Mouse (Mus musculus): Measurements from ENCODE around the gene Adgrf3. TPM values are rescaled to one million over a fixed set of nuclear protein-coding genes. Genes with fewer than 3 reads are reported as not detected.

Gene Adgrf3
- polyA plus RNA-seq, 1 experiment: not detected

DNA sequence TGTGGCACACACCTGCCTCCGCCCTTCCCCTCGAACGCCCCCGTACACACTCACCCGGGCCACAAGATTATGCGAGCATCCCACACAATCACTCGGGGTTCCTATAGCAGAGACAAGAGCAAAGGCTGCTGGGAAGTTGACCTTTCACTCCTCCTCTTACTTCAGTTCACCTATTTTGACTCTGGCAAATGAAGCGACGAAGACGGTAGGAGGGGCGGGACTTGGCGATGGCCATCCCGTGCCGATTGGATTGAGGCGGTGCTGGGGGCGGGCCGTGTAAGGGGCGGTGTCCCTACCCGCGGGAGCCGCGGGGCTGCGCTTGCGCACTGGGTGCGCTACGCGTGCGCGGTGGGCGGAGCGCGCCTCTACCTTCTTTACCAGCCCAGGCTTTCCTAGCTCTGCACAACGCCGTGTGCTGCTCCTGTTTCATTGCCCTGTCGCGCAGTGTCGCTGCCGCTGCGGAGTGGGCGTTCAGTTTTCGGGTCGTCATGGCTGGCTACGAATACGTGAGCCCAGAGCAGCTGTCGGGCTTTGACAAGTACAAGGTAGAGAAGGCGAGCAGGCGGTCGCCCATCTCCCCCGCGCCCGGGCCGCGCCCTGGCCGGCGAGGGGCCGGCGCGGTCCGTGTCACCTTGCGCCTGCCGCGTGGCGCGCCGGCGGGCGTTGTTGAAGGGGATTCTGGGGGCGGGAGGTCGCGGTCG lies 26.9 kb upstream of the Adgrf3 start, which contains the start of gene Selenoi:
Selenoi (plus strand) TSS at position 311 of the 701 bp plus-strand sequence.
- Histone ChIP-seq H3K79me2 (ENCODE audit: control insufficient read depth, insufficient read depth) (peaks cover 69% of the 10 kb centered on the region), H3K79me3 (ENCODE audit: low read depth) (peaks cover 51% of the 10 kb centered on the region), H3K27me3 (ENCODE audit: control insufficient read depth, insufficient read depth, insufficient read length) (no peaks in the 10 kb centered on the region), H3K4me3 (ENCODE audit: insufficient read depth, poor library complexity, severe bottlenecking) (peak within 1 kb of the TSS; percentile 76), H3K36me3 (ENCODE audit: control insufficient read depth, insufficient read depth) (no peaks in the 10 kb centered on the region), H3ac (ENCODE audit: control insufficient read depth, insufficient read length, low read depth) (peak within 1 kb of the TSS; percentile 61)
- TF ChIP-seq FOSL1 (IDR thresholded peaks at IDR 0.05; ENCODE audit: insufficient read depth, low read length, poor library complexity, severe bottlenecking) (no peak), MAX (IDR thresholded peaks at IDR 0.05) (peak; percentile 50)

DNA sequence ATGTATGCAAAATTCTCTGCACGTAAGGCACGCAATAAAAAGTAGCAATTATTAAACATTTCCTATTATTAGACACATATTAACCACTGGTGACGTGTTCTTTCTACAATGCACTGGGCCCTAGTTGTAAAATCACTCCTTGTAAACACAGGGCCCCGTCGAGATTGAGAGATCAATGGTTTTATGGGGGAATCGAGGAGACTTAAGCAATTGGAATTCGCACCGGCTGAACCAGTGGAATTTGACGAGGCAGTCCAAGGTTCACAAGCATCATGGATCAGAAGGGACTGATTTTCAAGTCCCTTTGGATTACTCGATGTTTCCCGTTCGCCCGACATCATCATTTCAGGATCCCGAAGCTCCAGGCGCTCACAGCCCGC lies 26.4 kb upstream of the Adgrf3 start:
- peak overlapping the region; percentile 43 for H3ac ChIP-seq (ENCODE audit: control insufficient read depth, insufficient read length, low read depth)
- peaks cover 63% of the 10 kb centered on the region for H3K79me2 ChIP-seq (ENCODE audit: control insufficient read depth, insufficient read depth)
- peaks cover 46% of the 10 kb centered on the region for H3K79me3 ChIP-seq (ENCODE audit: low read depth)
- peak overlapping the region; percentile 76 for H3K4me3 ChIP-seq (ENCODE audit: insufficient read depth, poor library complexity, severe bottlenecking)
- H3K27me3 ChIP-seq (ENCODE audit: control insufficient read depth, insufficient read depth, insufficient read length): no peaks in the 10 kb centered on the region
- TF ChIP-seq MAX (IDR thresholded peaks at IDR 0.05) (no peak), FOSL1 (IDR thresholded peaks at IDR 0.05; ENCODE audit: insufficient read depth, low read length, poor library complexity, severe bottlenecking) (no peak), MYOD1 (IDR thresholded peaks at IDR 0.05; ENCODE audit: control insufficient read depth, insufficient read length, low read depth) (no peak), CTCF (IDR thresholded peaks at IDR 0.05; ENCODE audit: control insufficient read depth, insufficient read depth, insufficient read length) (no peak), USF1 (IDR thresholded peaks at IDR 0.05; ENCODE audit: low read depth) (no peak), CEBPB (IDR thresholded peaks at IDR 0.05; ENCODE audit: low read depth) (no peak), MYOG (IDR thresholded peaks at IDR 0.05; ENCODE audit: control insufficient read depth, extremely low read depth, insufficient read length) (no peak)
- H3K36me3 ChIP-seq (ENCODE audit: control insufficient read depth, insufficient read depth): no peaks in the 10 kb centered on the region

DNA sequence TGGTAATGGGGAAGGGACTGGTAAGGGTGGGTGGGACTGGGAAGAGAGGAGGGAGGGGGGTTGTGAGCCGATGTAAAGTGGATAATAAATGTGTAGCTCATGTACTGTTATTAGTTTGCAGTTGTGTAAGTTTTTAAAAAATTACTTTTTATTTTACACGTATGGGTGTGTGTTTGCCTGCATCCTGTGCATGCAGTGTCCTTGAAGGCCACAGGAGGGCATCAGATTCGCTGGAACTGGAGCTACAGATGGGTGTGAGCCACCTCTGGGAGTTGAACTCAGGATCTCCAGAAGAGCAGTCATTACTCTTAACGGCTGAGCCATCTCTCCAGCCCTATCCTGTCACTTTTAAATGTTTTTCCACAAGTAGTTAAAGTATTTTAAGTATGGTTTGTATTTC lies 25.4 kb upstream of the Adgrf3 start:
- no peaks in the 10 kb centered on the region for H3K36me3 ChIP-seq (ENCODE audit: control insufficient read depth, insufficient read depth)
- H3K27me3 ChIP-seq (ENCODE audit: control insufficient read depth, insufficient read depth, insufficient read length): no peaks in the 10 kb centered on the region
- H3ac ChIP-seq (ENCODE audit: control insufficient read depth, insufficient read length, low read depth): no peak overlapping the region
- H3K4me3 ChIP-seq (ENCODE audit: insufficient read depth, poor library complexity, severe bottlenecking): no peak overlapping the region
- H3K79me2 ChIP-seq (ENCODE audit: control insufficient read depth, insufficient read depth): peaks cover 53% of the 10 kb centered on the region
- peaks cover 36% of the 10 kb centered on the region for H3K79me3 ChIP-seq (ENCODE audit: low read depth)
- TF ChIP-seq MYOG (IDR thresholded peaks at IDR 0.05; ENCODE audit: control insufficient read depth, extremely low read depth, insufficient read length) (no peak), MYOD1 (IDR thresholded peaks at IDR 0.05; ENCODE audit: control insufficient read depth, insufficient read length, low read depth) (no peak), CTCF (IDR thresholded peaks at IDR 0.05; ENCODE audit: control insufficient read depth, insufficient read depth, insufficient read length) (no peak), MAX (IDR thresholded peaks at IDR 0.05) (no peak), USF1 (IDR thresholded peaks at IDR 0.05; ENCODE audit: low read depth) (no peak), CEBPB (IDR thresholded peaks at IDR 0.05; ENCODE audit: low read depth) (no peak), FOSL1 (IDR thresholded peaks at IDR 0.05; ENCODE audit: insufficient read depth, low read length, poor library complexity, severe bottlenecking) (no peak)

DNA sequence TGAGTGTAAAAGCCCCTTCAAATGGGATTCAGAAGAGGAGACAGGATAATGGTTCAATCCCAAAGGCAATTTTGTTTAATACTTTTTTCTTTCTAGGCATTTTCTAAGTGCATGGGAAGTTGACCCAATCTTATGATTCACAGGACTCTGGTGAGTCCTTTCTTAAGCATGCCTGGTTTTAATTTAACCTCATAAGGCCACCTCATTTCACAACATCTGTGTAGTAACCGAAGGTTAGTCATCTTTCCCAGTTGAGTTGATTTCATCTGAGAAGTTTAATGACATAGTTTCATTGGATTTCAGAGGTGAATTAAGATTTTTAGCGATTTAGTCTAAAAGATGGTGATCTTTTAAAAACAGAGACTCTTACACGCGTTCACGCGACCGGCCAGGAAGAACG lies 17.2 kb upstream of the Adgrf3 start:
- Histone ChIP-seq H3K79me3 (ENCODE audit: low read depth) (no peaks in the 10 kb centered on the region), H3K79me2 (ENCODE audit: control insufficient read depth, insufficient read depth) (no peaks in the 10 kb centered on the region), H3K36me3 (ENCODE audit: control insufficient read depth, insufficient read depth) (no peaks in the 10 kb centered on the region), H3K27me3 (ENCODE audit: control insufficient read depth, insufficient read depth, insufficient read length) (peaks cover 4% of the 10 kb centered on the region), H3ac (ENCODE audit: control insufficient read depth, insufficient read length, low read depth) (no peak overlapping the region), H3K4me3 (ENCODE audit: insufficient read depth, poor library complexity, severe bottlenecking) (no peak overlapping the region)
- TF ChIP-seq MYOD1 (IDR thresholded peaks at IDR 0.05; ENCODE audit: control insufficient read depth, insufficient read length, low read depth) (no peak), CTCF (IDR thresholded peaks at IDR 0.05; ENCODE audit: control insufficient read depth, insufficient read depth, insufficient read length) (no peak), MAX (IDR thresholded peaks at IDR 0.05) (no peak), CEBPB (IDR thresholded peaks at IDR 0.05; ENCODE audit: low read depth) (no peak), USF1 (IDR thresholded peaks at IDR 0.05; ENCODE audit: low read depth) (no peak), MYOG (IDR thresholded peaks at IDR 0.05; ENCODE audit: control insufficient read depth, extremely low read depth, insufficient read length) (no peak)

DNA sequence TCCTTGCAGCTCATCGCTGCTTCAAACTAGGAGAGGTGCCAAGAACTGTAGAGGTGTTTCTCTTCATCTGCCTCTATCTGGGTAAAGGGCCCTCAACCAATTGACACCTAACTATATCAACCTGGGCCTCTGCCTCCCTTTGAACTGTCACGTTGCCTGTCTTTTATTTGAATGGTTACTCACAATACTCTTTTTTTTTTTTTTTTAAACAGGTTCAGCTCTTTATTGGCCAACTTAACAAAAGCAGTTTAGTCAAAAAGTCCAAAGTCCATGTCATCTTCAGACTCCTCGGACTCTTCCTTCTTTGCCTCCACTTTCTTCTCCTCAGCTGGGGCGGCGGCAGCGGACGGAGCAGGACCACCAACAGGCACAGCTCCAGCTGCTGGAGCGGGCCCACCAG lies 15.1 kb upstream of the Adgrf3 start:
- Histone ChIP-seq H3K4me3 (ENCODE audit: insufficient read depth, poor library complexity, severe bottlenecking) (no peak overlapping the region), H3K27me3 (ENCODE audit: control insufficient read depth, insufficient read depth, insufficient read length) (peaks cover 14% of the 10 kb centered on the region), H3K79me3 (ENCODE audit: low read depth) (no peaks in the 10 kb centered on the region), H3K79me2 (ENCODE audit: control insufficient read depth, insufficient read depth) (no peaks in the 10 kb centered on the region), H3ac (ENCODE audit: control insufficient read depth, insufficient read length, low read depth) (no peak overlapping the region), H3K36me3 (ENCODE audit: control insufficient read depth, insufficient read depth) (no peaks in the 10 kb centered on the region)
- no peak for TF ChIP-seq USF1 (IDR thresholded peaks at IDR 0.05; ENCODE audit: low read depth)
- TF ChIP-seq MAX (IDR thresholded peaks at IDR 0.05): no peak
- no peak for TF ChIP-seq MYOD1 (IDR thresholded peaks at IDR 0.05; ENCODE audit: control insufficient read depth, insufficient read length, low read depth)
- TF ChIP-seq CEBPB (IDR thresholded peaks at IDR 0.05; ENCODE audit: low read depth): no peak
- TF ChIP-seq CTCF (IDR thresholded peaks at IDR 0.05; ENCODE audit: control insufficient read depth, insufficient read depth, insufficient read length): no peak
- TF ChIP-seq FOSL1 (IDR thresholded peaks at IDR 0.05; ENCODE audit: insufficient read depth, low read length, poor library complexity, severe bottlenecking): no peak
- no peak for TF ChIP-seq MYOG (IDR thresholded peaks at IDR 0.05; ENCODE audit: control insufficient read depth, extremely low read depth, insufficient read length)

DNA sequence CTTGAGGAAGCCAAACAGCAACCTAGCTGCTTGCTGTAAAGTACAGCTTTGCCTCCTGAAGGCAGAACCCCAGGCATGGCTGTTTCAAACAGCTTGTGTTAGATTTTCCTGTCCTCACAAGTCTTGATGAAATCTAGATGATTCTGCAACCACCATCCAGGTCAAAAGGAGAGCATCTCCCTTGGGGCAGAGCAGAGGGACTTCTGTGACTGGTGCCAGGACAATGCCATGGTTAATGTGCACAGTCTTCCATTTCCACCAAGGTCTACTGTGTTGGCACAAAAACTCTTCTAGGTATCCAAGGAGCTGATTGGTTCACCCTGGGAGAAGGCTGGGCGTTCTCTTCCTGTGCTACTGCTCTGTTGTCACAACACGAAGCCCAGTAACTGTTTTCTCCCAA lies 14.2 kb upstream of the Adgrf3 start:
- H3K27me3 ChIP-seq (ENCODE audit: control insufficient read depth, insufficient read depth, insufficient read length): peaks cover 14% of the 10 kb centered on the region
- TF ChIP-seq CEBPB (IDR thresholded peaks at IDR 0.05; ENCODE audit: low read depth) (no peak), FOSL1 (IDR thresholded peaks at IDR 0.05; ENCODE audit: insufficient read depth, low read length, poor library complexity, severe bottlenecking) (no peak), MYOG (IDR thresholded peaks at IDR 0.05; ENCODE audit: control insufficient read depth, extremely low read depth, insufficient read length) (no peak), USF1 (IDR thresholded peaks at IDR 0.05; ENCODE audit: low read depth) (no peak), MYOD1 (IDR thresholded peaks at IDR 0.05; ENCODE audit: control insufficient read depth, insufficient read length, low read depth) (no peak), CTCF (IDR thresholded peaks at IDR 0.05; ENCODE audit: control insufficient read depth, insufficient read depth, insufficient read length) (no peak), MAX (IDR thresholded peaks at IDR 0.05) (no peak)
- H3K79me2 ChIP-seq (ENCODE audit: control insufficient read depth, insufficient read depth): no peaks in the 10 kb centered on the region
- H3K79me3 ChIP-seq (ENCODE audit: low read depth): no peaks in the 10 kb centered on the region
- no peak overlapping the region for H3K4me3 ChIP-seq (ENCODE audit: insufficient read depth, poor library complexity, severe bottlenecking)
- no peak overlapping the region for H3ac ChIP-seq (ENCODE audit: control insufficient read depth, insufficient read length, low read depth)
- H3K36me3 ChIP-seq (ENCODE audit: control insufficient read depth, insufficient read depth): no peaks in the 10 kb centered on the region

All from C2C12 (cell line).